Mouse (Mus musculus): ENCODE results near the gene Mtss1l.

DNA sequence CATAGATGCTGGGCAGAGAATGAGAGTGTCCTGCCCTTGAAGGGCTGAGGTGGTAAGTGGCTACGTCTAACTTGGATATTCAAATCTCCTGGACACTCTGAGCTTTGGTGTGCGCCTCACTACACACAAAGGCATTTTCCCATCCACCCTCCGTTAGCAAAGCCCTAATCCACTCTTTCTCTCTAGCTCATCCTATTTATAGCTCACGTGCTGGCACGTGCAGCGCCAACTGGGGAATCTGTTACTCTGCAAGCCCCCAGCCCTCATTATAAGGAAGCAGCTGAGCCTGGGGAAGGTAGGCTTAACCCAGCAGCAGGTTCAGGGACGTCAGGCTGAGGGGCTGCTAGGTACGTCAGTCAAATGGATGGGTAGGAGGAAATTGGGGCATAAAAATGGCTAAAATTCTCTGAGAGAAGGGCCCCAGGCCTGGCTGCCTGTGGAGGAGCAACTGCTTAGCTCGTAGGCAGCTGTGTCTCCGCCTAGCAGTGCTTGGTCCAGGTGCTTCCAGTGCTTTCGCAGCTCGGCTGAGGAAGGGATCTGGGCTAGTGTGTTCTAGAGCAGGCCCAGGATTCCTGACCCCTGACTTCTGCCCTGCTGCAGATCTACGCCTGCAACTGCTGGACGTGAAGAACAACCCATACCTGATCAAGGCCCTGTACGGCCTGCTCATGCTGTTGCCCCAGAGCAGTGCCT is 6.3 kb upstream of the Mtss1l start:
- no peak for TF ChIP-seq EP300 (IDR thresholded peaks at IDR 0.05; ENCODE audit: low read depth)
- TF ChIP-seq CTCF (IDR thresholded peaks at IDR 0.05; ENCODE audit: low read depth) = no peak
